Mouse (Mus musculus) urinary bladder, postnatal 14 days (tissue): ENCODE results near the gene BC017158.
"Not testable (repeated sequence)": the region's sequence is repeated elsewhere in the genome, so short reads cannot be mapped to it uniquely, and the experiment has no call there.

Source experiments
- DNase-seq: peaks from one replicate; pipeline ENCODE4 v3.0.0; 2021; ENCODE audit warnings: low spot score

Gene BC017158

GRCm38 (mm10) chr7:128297617-128298480 is at the start of gene BC017158:
Gene BC017158 (minus strand): TSS chr7:128298170.
- peak; percentile 72 for DNase-seq

DNA sequence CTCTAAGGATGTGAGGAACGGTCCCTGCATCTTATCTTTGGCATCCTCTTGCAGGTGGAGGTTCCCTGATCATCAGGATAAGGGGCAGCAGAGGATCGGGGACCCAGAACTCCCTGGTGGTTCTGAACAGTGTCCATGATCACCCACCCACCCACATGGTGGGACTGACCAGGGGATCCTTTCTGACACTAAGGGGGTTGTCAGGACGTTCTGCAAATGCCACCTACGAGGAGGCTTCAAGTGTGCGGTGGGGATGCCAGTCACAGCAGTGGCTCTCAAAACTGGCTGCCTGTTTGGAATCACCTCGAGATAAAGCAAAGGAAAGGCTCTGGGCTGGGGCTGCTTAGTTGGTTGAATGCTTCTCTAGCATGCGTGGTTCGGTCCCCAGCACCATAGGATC is 49.0 kb upstream of the BC017158 start:
- DNase-seq: peak; percentile 2

DNA sequence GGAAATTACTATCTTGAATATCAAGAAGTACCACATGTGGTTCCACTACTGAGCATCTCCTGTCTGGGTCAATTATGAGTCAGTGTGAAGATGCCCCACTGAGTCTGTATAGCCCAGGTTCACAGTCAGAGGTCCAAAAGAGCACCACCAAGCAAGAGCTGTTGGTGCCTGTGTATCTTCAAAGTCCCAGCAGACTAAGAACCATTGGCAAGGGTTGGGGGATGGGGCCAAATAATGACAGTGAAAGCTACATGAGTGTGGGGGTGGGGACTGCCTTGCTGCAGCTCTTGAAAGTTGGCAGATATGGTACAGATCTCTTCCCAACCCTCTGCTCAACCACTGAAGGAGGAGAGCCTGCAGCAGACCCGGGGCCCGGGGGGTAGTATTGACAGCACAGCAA is 48.6 kb upstream of the BC017158 start:
- peak; percentile 1 for DNase-seq

- no peak for DNase-seq
These were observed 47.7 kb upstream of the BC017158 start for GRCm38 (mm10) chr7:128345691-128346090.

DNA sequence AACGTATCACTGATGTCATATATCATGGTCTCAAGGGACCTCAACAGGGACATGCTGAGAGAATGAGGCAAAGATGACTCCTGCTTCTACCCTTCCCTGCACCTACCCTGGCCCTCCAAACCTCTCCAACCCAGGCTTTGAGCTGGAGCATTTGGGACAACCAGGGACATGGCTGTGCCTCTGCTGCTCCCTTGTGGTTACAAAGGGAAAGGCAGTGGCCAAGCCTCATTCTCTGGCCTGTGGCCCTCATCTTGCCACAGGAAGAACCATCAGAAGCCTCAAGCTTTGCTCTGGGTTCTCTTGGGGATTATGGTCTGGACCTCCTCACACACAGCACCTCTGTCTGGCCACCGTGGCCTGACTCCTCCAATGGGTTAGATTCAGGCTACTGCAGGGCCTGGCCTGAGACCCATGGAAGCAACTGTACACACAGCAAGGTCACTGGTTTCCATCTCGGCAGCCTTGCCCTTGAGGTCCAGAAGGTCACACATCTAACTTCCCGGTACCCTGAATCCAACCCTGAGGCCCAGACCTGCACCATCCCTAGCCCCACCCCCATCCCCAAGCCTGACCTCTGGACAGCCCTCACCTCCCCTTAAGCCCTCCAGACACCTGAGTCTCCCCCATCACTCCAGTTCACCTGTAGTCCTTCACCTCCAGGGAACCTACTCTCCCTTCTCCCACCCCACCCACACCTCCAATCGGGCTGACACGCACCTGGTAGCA is 47.1 kb upstream of the BC017158 start:
- peak; percentile 81 for DNase-seq

GRCm38 (mm10) chr7:128344488-128344887 is 46.5 kb upstream of the BC017158 start:
- no peak for DNase-seq

DNA sequence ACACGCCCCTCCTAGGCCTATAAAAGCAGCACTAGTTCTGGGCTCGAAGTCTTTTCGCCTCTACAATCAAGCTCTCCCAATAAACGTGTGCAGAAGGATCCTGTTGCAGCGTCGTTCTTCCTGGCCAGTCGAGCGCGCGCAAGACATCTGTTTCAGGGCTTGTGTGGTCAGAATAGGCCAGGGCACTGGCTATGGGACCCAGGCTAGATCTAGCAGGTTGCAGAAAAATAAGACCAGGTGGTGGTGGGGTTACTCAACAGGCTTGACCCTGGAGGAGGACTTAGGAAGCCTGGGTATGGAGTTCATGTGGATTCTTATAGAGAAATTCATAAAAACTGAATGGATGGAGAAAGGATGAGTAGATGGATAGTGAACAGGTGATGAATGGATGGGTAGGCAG is 44.7 kb upstream of the BC017158 start:
- not testable (repeated sequence) for DNase-seq

GRCm38 (mm10) chr7:128340321-128340720 is 42.4 kb upstream of the BC017158 start:
- DNase-seq: peak; percentile 2

- DNase-seq: peak; percentile 4
These were observed 34.9 kb upstream of the BC017158 start for GRCm38 (mm10) chr7:128332896-128333295.

DNA sequence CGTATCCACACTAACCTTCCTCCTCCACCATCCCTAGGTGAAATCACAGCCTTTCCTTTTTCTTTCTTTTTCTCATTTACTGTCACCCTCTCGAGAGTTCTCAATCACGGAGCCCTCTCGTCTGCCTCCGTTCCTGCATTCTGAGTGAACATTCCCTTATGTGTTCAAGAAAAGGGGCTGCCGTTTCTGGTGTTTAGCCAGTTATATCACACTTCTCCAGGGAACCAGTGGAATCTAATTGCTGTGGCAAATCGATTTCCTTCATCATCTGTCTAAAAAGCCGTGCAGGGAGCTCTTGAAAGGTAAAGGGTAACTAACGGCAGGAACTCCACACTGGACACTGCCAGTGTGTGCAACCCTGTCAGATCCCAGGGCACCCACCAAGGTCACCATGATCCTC is 33.0 kb upstream of the BC017158 start:
- DNase-seq: no peak

- DNase-seq: no peak
These were observed 27.0 kb upstream of the BC017158 start for GRCm38 (mm10) chr7:128324977-128325376.

GRCm38 (mm10) chr7:128321260-128321659 is 23.3 kb upstream of the BC017158 start:
- DNase-seq: no peak

DNA sequence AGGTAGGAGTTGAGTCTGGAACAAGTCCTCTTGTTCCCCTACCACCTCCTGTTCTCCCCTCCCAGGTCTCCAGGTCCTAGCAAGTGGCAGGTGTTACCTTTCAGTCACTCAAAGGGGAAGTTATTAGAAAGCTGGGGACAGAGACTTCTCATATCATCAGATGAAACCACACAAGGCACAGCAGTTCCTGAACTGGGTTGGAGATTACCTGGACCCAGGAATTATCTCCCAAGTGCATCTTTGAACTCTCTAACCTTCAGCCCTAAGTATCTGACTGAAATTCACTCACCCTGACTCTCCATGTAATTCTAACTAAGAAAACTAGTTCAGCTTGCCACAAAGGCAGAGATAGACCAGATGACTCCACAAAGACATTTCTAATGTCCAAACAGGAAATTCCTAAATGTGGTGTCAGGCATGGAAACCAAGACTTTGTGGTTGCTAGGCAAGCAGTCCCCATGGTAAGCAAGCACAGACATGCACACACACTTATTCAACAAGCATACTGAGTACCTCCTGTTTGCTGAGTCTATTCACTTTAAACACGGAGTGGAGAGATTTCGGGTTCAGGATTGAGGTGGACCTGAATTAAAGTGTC is 22.3 kb upstream of the BC017158 start:
- peak; percentile 51 for DNase-seq

DNA sequence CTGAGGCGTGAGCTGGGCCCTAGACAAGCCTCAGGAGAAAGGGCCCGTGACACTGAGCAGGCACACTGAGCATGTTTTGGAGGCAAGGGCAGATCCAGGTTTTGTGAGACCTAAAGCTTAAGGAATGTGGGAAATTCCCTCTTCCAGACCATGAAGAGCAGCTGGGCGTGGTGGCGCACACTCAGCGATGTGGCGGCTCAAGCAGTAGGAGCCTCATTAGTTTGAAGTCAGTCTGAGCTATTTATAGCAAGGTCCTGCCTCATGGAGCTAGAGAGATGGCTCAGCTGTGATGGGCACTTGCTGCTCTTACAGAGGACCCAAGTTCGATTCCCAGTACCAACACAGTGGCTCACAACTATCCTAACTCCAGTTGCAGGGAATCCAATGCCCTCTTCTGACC is 21.2 kb upstream of the BC017158 start:
- no peak for DNase-seq

- DNase-seq: no peak
These were observed 19.0 kb upstream of the BC017158 start for GRCm38 (mm10) chr7:128317011-128317410.

DNA sequence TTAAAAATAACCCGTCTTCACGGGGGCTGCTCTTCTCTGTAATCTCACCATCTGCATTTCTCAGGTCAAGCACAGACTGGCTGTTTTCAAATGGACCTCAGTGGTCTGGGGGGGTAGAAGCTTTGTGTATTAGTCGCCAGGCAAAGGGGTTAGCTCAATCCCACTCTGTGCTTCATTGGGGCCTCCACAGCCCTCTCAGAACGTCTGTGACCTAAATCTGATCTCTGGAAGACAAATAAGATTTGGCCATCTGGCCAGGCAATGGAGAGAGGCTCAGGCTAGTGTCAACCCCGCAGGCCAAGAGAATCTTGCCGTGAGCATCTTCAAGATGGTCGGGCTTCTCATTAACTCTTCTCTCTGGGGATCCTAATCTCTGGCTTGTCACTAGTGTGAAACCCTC is 16.5 kb upstream of the BC017158 start:
- DNase-seq: no peak

DNA sequence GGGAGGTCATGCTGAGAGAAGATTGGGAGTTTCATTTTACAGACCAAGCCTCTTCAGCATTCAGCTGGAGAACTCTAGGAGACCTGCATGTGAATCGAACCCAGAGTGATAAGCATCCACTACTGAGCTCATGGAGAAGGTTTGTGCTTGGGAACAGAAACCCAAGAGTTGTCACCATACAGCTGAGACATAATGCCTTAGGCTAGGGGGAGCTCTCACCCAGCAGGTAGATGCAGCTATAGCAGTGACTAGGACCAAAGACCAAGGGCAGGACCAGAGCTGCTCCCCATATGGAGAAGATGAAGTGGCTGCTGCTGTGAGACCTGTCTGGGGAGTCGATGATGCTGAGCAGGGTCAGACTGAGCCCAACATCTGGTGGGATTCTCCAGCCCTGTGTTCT is 15.6 kb upstream of the BC017158 start:
- no peak for DNase-seq

DNA sequence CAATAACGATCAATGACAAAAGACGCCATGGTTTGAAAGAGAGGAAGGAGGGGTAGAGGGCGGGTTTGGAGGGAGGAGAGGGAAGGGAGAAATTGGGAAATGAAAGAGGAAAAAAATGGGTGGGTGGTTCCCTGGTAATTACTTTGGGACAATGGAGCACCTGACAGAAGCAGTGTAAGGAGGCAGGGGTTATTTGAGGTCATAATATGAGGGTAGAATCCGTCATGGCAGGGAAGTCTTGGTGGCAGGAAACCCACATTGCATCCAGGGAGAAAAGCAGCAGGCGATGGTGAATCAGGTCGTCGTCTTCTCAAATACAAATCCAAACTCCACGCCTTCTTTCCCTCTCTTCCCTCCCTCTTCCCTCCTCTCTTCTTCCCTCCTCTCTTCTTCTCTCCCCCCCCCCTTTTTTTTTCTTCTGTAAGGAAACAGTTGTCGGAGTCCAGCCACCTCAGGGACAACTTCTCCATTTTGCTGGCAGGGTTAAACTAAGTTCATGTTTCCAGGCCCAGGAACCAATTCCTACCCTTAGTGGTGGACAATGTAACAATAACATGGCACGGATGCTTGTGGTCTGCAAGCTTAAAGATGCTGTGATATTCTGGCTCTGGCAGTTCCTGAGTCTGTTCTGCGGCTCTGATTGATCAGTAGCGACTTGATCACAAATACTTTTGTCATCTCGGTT is 14.5 kb upstream of the BC017158 start:
- DNase-seq: no peak

DNA sequence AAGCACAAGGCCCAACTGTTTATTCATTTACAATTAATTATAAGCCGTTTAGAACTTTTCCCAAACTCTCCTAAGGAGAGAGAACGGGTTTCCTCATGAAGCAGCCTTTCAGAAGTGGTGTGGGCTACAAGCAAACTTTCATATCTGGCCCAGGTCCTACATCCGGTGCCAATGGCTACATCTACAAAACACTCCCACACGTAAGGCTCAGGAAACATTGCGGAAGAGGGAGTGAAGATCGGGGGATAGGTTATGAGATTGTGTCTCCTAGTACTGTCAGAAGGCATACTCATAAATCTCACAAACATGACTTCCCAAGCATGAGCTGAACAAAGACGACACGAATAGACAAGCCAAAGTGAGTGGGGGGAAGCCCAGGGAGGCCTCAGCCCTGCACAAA is 13.8 kb upstream of the BC017158 start:
- no peak for DNase-seq

DNA sequence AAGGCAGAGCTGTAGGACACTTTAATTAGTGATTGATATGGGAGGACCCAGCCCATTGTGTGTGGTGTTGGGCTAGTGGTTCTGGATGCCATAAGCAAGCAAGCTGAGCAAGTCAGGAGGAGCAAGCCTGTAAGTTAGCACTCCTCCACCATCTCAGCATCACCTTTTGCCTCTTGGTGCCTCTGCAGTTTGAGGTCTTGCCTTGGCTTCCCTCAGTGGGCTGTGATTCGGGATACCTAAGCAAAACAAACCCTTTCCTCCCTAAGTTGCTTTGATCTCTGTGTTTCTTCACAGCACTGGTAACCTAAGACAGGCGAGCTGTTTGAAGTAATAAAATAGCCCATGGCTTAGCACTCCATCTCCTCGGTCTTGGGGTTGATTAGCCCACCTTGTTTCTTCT is 13.3 kb upstream of the BC017158 start:
- DNase-seq: no peak

- peak; percentile 18 for DNase-seq
These were observed 12.3 kb upstream of the BC017158 start for GRCm38 (mm10) chr7:128310229-128310688.

- no peak for DNase-seq
These were observed 11.8 kb upstream of the BC017158 start for GRCm38 (mm10) chr7:128309776-128310175.
